Mouse (Mus musculus) adrenal gland, postnatal 4 days (tissue): ENCODE measurements around the gene Kansl3. TPM values are rescaled to one million over a fixed set of nuclear protein-coding genes. Genes with fewer than 3 reads are reported as not detected.

ENCODE experiments used
- DNase-seq, 2 experiments: peaks; one replicate each; pipeline ENCODE4 v3.0.0; 2021 to 2022; ENCODE audit warnings: low spot score in 2 of 2, mixed read lengths in 2 of 2
- total RNA-seq, 2 experiments: library from RNA; stranded (reverse); gene quantifications; 2 replicates each; pipeline ENCODE4 v1.2.3; 2021

Gene Kansl3
- total RNA-seq, 2 experiments from 2014 or later: 107 to 113 TPM

DNA sequence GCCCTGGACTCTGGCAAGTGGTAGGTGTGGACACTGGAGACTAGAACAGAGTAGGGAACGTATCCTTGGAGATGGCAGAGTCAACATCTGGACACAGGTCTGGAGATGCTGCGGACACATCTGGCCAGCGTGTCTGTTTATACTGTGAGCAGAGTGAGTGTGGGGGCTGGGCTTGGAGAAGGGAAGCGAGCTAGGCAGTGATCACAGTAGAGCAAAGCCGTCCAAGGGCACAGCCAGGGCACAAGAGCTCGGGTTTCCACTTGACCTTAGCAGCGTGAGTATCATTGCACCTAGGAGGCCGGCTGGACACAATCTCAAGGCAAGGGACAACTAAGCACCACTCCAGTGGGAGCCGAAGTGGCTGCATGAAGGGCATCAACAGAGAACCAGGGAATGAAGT lies 45.9 kb downstream of the Kansl3 start:
- no peak for DNase-seq

- no peak for DNase-seq
Measured at GRCm38 (mm10) chr1:36321829-36322573, 47.0 kb downstream of the Kansl3 start.

DNA sequence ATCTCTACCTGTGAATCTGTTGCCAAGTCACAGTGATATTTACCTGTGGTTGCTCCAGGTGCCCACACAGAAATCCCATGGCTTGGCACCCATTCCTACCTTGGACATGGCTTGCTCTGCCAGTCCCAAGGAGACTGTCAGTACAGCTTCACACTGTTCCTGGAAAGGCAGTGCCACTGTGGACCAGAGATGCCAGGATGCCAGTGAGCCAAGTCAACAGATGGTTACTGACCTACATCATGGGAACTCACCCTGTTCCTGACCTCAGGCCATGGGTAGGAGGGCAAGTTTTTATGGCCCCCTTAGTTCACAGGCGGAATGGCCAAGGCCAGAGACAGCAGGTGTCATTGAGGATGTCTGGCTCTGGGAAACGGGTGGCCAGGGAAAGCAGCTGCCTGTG lies 47.8 kb downstream of the Kansl3 start:
- DNase-seq: no peak

GRCm38 (mm10) chr1:36315776-36316100 lies 53.2 kb downstream of the Kansl3 start:
- no peak for DNase-seq

- DNase-seq: no peak
Measured at GRCm38 (mm10) chr1:36314959-36315775, 53.8 kb downstream of the Kansl3 start.

GRCm38 (mm10) chr1:36309498-36309901 lies 59.5 kb downstream of the Kansl3 start:
- no peak for DNase-seq

GRCm38 (mm10) chr1:36308966-36309475 lies 60.0 kb downstream of the Kansl3 start:
- no peak for DNase-seq

- DNase-seq: no peak
Measured at GRCm38 (mm10) chr1:36308451-36308901, 60.5 kb downstream of the Kansl3 start.

GRCm38 (mm10) chr1:36307495-36308280 lies 61.3 kb downstream of the Kansl3 start, which contains the start of gene Arid5a:
TSS of gene Arid5a (plus strand) at chr1:36307733.
- DNase-seq: peak; percentile 52 to 65

DNA sequence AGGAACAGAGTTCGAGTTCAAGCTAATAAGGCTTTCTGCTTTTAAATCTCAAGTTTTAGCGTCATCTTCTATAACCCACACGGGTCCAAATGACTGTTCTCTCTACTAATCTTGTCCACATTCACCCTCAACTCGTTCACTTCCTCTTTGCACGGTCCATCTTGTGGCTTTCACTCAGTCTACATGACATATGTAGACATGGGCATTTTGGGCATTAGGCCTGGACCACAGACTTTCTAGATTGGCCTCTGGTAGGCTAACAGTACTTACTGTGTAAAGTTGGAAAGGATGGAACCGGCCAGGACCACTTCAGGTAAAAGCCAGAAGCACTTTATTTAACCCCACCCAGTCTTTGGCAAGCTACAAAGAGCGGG lies 61.9 kb downstream of the Kansl3 start:
- DNase-seq: no peak

DNA sequence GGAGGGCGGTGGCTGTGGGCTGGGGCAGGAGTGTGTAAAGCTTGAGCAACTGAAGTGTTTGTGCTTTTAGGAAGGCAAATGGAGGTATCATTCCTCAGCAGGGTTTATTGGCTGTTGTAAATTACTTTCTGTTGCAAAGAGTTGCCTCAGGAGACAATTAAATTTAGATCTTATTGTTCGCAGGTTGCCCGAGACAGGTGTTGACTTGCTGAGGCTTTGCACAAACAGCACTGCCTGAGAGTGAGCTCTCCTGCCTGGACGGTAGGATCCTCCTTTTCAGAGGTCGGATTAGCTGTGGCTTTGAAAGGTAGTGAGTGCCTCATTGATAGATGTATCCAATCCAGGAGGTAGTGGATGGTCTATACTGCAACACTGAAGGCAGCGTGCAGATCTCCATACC lies 62.9 kb downstream of the Kansl3 start:
- no peak for DNase-seq

GRCm38 (mm10) chr1:36304764-36305163 lies 64.2 kb downstream of the Kansl3 start:
- DNase-seq: no peak

DNA sequence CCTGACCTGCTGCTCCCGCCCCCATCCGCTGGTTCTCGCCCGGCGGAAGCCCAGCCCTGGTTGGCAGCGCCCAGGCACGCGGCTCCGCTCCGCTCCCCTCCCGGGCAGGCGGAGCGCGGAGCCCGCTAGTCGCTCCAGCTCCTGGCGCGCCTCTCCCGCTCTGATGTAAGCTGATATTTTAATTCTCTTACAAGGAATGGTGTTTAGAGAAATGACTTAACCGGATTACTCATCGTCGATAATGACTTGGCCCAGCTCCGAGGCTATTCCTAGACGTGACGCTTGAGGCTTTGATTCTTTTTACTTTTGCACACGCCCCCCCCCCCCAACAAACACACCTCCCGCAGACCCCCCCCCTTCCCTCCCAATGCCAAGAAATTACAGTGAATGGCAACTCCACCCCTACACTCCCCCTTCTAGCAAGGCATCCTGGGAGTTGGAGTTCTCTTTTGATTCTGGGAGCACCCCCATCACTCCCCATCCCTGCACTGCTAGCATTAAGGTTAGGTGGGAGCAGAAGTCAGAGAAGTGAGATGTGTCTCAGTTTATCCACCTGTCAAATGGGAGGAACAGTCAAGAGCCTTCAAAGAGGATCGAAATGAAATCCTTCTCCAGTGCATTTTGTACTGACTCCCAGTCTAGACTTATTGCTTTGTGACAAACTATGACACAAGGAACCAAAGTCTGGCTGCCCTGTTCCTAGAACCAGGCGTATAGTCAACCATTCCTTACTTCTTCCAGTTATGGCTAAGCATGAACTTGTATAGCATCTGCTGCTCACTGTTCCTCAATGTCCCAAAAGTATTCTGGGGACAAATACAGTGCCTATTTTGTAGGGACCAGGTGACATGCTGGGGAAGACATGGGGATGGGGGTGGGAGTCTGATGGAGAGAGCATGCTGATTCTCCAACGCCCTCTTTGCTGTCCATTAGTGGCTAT lies 65.3 kb downstream of the Kansl3 start:
- DNase-seq: no peak

DNA sequence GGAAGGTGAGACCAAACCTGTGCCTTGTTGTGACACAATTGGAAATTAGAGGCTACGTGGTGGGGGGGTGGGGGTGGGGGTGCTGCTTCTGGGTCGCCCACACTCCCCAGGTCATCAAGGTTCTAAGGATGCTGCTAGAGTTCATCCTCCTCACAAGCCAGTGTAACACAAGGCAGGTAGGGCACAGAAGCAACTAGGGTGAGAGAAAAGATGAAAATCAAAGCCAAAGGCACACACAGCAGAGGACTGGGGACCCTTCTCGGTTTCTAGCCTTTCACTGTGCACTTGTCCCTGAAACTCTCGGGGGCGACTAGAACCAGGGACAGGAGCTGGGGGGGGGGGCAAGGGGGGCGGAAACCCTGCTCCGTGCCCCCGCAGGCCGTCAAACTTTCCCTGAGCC lies 66.0 kb downstream of the Kansl3 start:
- no peak for DNase-seq

DNA sequence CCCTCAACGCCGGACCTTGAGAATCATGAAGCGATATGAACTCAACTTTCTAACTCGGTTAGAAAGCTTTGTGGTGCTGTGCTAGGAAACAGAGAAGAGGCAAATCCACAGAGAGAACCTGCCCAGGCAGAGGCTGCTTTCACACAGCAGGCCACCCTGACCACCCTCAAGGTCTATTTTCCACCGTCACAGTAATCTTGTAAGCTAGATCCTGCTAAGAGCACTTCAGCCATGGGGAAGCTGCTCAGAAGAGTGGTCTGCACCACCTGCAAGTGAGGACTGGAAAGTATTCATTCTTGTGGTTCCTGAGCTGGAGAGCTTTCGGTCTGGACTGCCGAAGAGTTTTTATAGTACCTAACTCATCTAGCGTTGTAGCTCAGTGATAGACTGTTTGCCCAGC lies 66.7 kb downstream of the Kansl3 start:
- no peak for DNase-seq

DNA sequence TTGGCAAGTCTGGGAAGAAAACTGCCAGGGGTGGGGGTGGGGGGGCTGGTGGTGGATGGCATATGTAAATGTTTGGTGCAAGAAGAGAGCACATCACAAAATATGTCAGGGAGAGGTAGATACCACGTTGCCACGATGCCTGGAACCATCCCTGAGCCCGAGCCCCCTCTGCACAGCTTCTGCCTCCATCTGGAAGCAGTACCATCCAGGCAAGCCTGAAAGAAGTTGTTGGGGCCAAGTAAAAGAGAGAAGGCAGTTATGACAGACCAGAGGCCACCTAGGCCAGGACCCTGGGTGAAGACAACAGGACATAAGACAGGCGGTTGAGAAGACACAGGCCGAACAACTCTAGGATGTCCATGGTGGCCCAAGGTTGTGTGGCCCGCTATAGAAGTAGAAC lies 68.5 kb downstream of the Kansl3 start:
- DNase-seq: no peak

- DNase-seq: no peak
Measured at GRCm38 (mm10) chr1:36299676-36300075, 69.3 kb downstream of the Kansl3 start.

- no peak for DNase-seq
Measured at GRCm38 (mm10) chr1:36299126-36299525, 69.9 kb downstream of the Kansl3 start.

DNA sequence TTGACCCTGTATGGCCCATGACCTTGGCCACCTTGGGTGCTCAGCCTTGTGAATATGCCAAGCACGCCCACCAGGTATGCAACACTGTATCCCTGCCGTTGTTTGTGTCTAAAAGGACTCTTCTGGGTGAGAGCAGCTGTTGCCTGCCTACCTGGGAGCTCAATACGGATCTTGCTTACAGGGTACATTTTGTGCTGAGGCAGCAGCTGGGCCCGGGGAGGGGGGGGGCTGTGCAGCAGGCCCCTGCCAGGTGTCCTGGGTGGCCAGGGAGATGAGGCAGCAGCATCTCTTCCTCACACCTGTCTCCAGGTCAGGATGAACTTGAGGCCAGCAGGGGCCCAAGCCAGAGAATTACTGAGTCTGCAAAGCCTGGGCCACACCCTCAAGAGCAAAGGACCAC lies 70.9 kb downstream of the Kansl3 start:
- DNase-seq: no peak

DNA sequence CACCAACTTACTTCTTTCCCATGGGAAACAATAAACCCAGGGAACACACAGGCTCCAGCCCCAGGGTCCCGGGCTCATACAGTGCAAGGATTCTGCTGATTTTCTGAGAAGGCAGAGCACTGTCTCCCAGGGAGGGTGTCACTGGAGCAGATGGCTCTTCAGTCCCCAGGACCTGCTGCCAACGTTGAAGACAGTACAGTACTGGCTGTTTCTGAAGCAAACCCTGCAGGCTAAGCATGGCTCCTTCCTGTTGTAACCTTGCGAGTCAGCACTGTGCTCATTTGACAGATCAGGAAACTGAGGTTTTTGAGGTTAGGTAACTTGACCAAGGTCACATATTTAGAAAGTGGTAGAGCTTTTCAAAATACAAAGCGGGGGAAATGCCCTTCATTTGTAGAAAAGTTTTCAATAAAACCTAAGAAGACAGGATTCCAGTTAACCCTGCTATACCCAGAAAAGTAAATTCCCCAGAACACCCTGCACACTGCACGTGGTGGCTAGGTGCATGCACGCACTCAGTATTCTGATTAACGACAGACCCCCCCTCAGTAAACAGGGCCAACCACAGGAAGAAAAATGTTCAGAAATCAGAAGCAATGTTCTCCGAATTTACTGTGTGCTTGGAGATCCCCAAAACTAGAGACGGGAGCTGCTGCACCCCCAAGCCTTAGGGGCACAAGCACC lies 72.4 kb downstream of the Kansl3 start:
- DNase-seq: no peak
